Mouse (Mus musculus) stomach, postnatal 0 days (tissue): Measurements from ENCODE around the gene Gm49393. TPM values are rescaled to one million over a fixed set of nuclear protein-coding genes. Genes with fewer than 3 reads are reported as not detected.

Source experiments
- ATAC-seq: fragments of 200-750 bp; cut with Nextera tagmentation; 2 replicates; pipeline ENCODE4 v1.8.0; 2017; ENCODE audit not compliant: low FRiP score, low TSS enrichment
- DNase-seq: peaks from one replicate; pipeline ENCODE4 v3.0.0-alpha.2; 2016; ENCODE audit warnings: low spot score
- H3K27ac ChIP-seq: fragments of 300-500 bp; sonication (generic); replicated peaks from 2 replicates; pipeline ENCODE4 v1.5.1; 2014; ENCODE audit warnings: mild to moderate bottlenecking, control low read depth
- H3K27me3 ChIP-seq: fragments of 300-500 bp; sonication (generic); 2 replicates; pipeline ENCODE4 v1.6.1; 2014; ENCODE audit warnings: low read length; ENCODE audit not compliant: control insufficient read depth, insufficient read depth
- H3K36me3 ChIP-seq: fragments of 300-500 bp; sonication (generic); 2 replicates; pipeline ENCODE4 v1.6.1; 2014; ENCODE audit warnings: low read length, mixed read lengths; ENCODE audit not compliant: control insufficient read depth, insufficient read depth
- H3K4me1 ChIP-seq: fragments of 300-500 bp; sonication (generic); replicated peaks from 2 replicates; pipeline ENCODE4 v1.6.1; 2014; ENCODE audit warnings: antibody characterized with exemption; ENCODE audit not compliant: control insufficient read depth, insufficient read depth
- H3K4me2 ChIP-seq: fragments of 300-500 bp; sonication (generic); replicated peaks from 2 replicates; pipeline ENCODE4 v1.6.1; 2014; ENCODE audit warnings: low read depth, mild to moderate bottlenecking, control low read depth, moderate library complexity
- H3K4me3 ChIP-seq: fragments of 300-500 bp; sonication (generic); 2 replicates; pipeline ENCODE4 v1.5.1; 2014; ENCODE audit warnings: low read depth, low read length, control low read depth
- H3K9ac ChIP-seq: fragments of 300-500 bp; sonication (generic); 2 replicates; pipeline ENCODE4 v1.6.1; 2014; ENCODE audit warnings: mild to moderate bottlenecking, low read length, control low read depth, mixed read lengths
- H3K9me3 ChIP-seq: fragments of 300-500 bp; sonication (generic); 2 replicates; pipeline ENCODE4 v1.6.1; 2016; ENCODE audit warnings: low read length; ENCODE audit not compliant: control insufficient read depth
- CTCF ChIP-seq: IDR thresholded peaks from 2 replicates; pipeline ENCODE4 v1.5.1; 2016; ENCODE audit warnings: antibody characterized with exemption, low read depth, mild to moderate bottlenecking, moderate library complexity
- EP300 ChIP-seq: optimal IDR thresholded peaks from 2 replicates; pipeline ENCODE3; 2016; ENCODE audit warnings: antibody characterized with exemption
- WGBS: fragments of 180-500 bp; shearing (Covaris S2); extraction: QIAGEN DNeasy Blood & Tissue Kit; methylation state at CpG from one replicate; pipeline ENCODE4 v1.1.7; 2014; 5-methylcytosine and 5-hydroxymethylcytosine counted together
- polyA plus RNA-seq: library from polyadenylated mRNA; unstranded; fragments of >200 nt; fragmentation: Nextera tagmentation; extraction: Ambion mirVana; gene quantifications from 2 replicates; pipeline ENCODE4 v1.2.1, GENCODE M21; 2015

Gm49393 gene
- polyA plus RNA-seq, 1 experiment from 2014 or later: 0.41 TPM

DNA sequence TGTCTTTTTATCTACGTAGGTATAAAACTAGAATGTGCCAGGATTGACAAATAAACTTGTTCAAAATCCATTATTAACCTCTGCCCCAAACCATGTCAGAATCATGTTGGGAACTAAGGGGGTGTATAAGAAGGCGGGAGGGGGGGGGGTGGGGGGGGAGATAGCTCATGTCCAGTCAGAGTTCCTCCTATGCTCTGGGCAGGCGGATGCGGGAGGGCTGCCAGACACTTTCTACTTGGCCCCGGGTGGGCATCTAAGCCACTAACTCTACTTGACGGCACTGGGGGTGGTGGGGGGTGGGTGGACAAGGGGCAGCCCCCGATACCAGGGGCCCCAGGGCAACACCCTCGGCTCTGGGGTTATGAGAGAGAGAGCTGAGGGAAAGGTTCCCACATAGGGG, 92.2 kb downstream of the Gm49393 start:
- TF ChIP-seq EP300 (no peak), CTCF (no peak)
- H3K36me3 ChIP-seq: no peaks in the 10 kb centered on the region
- 77% methylated on average over 8 of the region's 8 CpGs for WGBS
- no peaks in the 10 kb centered on the region for H3K4me1 ChIP-seq
- DNase-seq: no peak
- ATAC-seq: no peak
- H3K27me3 ChIP-seq: no peaks in the 10 kb centered on the region
- H3K4me3 ChIP-seq: no peak overlapping the region
- no peak overlapping the region for H3K27ac ChIP-seq
- no peak overlapping the region for H3K9ac ChIP-seq
- H3K9me3 ChIP-seq: no peaks in the 10 kb centered on the region
- H3K4me2 ChIP-seq: no peak overlapping the region

- H3K36me3 ChIP-seq: no peaks in the 10 kb centered on the region
- 74% methylated on average over 6 of the region's 6 CpGs for WGBS
- no peaks in the 10 kb centered on the region for H3K9me3 ChIP-seq
- H3K4me3 ChIP-seq: no peak overlapping the region
- TF ChIP-seq EP300: no peak
- no peak for TF ChIP-seq CTCF
- H3K9ac ChIP-seq: no peak overlapping the region
- H3K27ac ChIP-seq: no peak overlapping the region
- no peak for ATAC-seq
- no peak overlapping the region for H3K4me2 ChIP-seq
- no peaks in the 10 kb centered on the region for H3K4me1 ChIP-seq
- DNase-seq: no peak
- H3K27me3 ChIP-seq: no peaks in the 10 kb centered on the region
Observed at GRCm38 (mm10) chr13:60842703-60843102, 92.7 kb downstream of the Gm49393 start.

GRCm38 (mm10) chr13:60839353-60839902, 96.0 kb downstream of the Gm49393 start:
- TF ChIP-seq EP300 (no peak), CTCF (no peak)
- H3K4me2 ChIP-seq: no peak overlapping the region
- DNase-seq: no peak
- no peaks in the 10 kb centered on the region for H3K4me1 ChIP-seq
- no peak overlapping the region for H3K9ac ChIP-seq
- no peak overlapping the region for H3K4me3 ChIP-seq
- no peak overlapping the region for H3K27ac ChIP-seq
- no peaks in the 10 kb centered on the region for H3K27me3 ChIP-seq
- no peak for ATAC-seq
- H3K36me3 ChIP-seq: no peaks in the 10 kb centered on the region
- 71% methylated on average over 2 of the region's 2 CpGs for WGBS
- H3K9me3 ChIP-seq: no peaks in the 10 kb centered on the region

- 50% methylated on average over 3 of the region's 3 CpGs for WGBS
- H3K4me3 ChIP-seq: no peak overlapping the region
- no peaks in the 10 kb centered on the region for H3K27me3 ChIP-seq
- no peak overlapping the region for H3K27ac ChIP-seq
- peak; percentile 57 for TF ChIP-seq CTCF
- no peak for TF ChIP-seq EP300
- no peaks in the 10 kb centered on the region for H3K4me1 ChIP-seq
- no peak overlapping the region for H3K9ac ChIP-seq
- H3K4me2 ChIP-seq: no peak overlapping the region
- ATAC-seq: no peak
- no peak for DNase-seq
- no peaks in the 10 kb centered on the region for H3K9me3 ChIP-seq
- no peaks in the 10 kb centered on the region for H3K36me3 ChIP-seq
Observed at GRCm38 (mm10) chr13:60826052-60826451, 109.3 kb downstream of the Gm49393 start.

- no peak for ATAC-seq
- Histone ChIP-seq H3K27ac (no peak overlapping the region), H3K4me1 (no peaks in the 10 kb centered on the region), H3K9ac (no peak overlapping the region), H3K4me2 (no peak overlapping the region), H3K4me3 (no peak overlapping the region), H3K9me3 (no peaks in the 10 kb centered on the region), H3K27me3 (no peaks in the 10 kb centered on the region), H3K36me3 (no peaks in the 10 kb centered on the region)
- TF ChIP-seq CTCF (no peak), EP300 (no peak)
- WGBS: 54% methylated on average over 3 of the region's 3 CpGs
- DNase-seq: no peak
Observed at GRCm38 (mm10) chr13:60820486-60821175, 114.8 kb downstream of the Gm49393 start.

DNA sequence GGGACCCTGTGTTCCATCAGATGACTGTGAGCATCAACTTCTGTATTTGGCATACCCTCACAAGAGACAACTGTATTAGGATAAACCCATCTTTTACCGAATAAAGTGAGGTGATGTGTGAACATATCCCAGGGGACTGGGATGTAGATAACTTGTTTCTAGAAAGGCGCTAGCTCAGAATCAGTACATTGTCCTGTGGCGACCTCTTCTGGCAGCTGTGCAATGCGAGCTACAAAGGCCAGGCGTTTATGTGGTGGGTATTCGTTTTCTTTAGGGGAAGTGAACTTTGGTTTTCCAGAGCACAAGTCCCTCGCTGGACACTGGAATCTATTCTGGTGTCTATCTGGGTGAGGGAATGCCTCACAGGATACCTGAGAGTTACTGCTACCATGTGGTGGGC, 115.9 kb downstream of the Gm49393 start:
- no peak for ATAC-seq
- Histone ChIP-seq H3K4me1 (no peaks in the 10 kb centered on the region), H3K4me2 (no peak overlapping the region), H3K9me3 (no peaks in the 10 kb centered on the region), H3K36me3 (no peaks in the 10 kb centered on the region), H3K9ac (no peak overlapping the region), H3K27ac (no peak overlapping the region), H3K4me3 (no peak overlapping the region), H3K27me3 (no peaks in the 10 kb centered on the region)
- peak; percentile 87 for TF ChIP-seq CTCF
- no peak for TF ChIP-seq EP300
- DNase-seq: peak; percentile 70
- WGBS: 11% methylated on average over 7 of the region's 7 CpGs
